Mouse (Mus musculus) spleen, adult 12 weeks (tissue): ENCODE data around the gene Ppp1r12a.
A peak's percentile ranks its signal among the peaks of the same experiment; 100 is the strongest.

Experiments used
- DNase-seq: peaks from one replicate; pipeline ENCODE4 v3.0.0; 2022; ENCODE audit warnings: low spot score

The Ppp1r12a gene

GRCm38 (mm10) chr10:108162297-108163020 is 466 bp downstream of the Ppp1r12a start:
- DNase-seq, result peak; percentile 47

- peak; percentile 9 for DNase-seq
Observed at GRCm38 (mm10) chr10:108163021-108163410, 1.0 kb downstream of the Ppp1r12a start.

- no peak for DNase-seq
Observed at GRCm38 (mm10) chr10:108163451-108163850, 1.5 kb downstream of the Ppp1r12a start.

GRCm38 (mm10) chr10:108167823-108168222 is 5.8 kb downstream of the Ppp1r12a start:
- no peak for DNase-seq

- no peak for DNase-seq
Observed at GRCm38 (mm10) chr10:108170818-108171217, 8.8 kb downstream of the Ppp1r12a start.

- DNase-seq, result no peak
Observed at GRCm38 (mm10) chr10:108171637-108172036, 9.6 kb downstream of the Ppp1r12a start.

- no peak for DNase-seq
Observed at GRCm38 (mm10) chr10:108172817-108173563, 11.0 kb downstream of the Ppp1r12a start.

GRCm38 (mm10) chr10:108174107-108174506 is 12.1 kb downstream of the Ppp1r12a start:
- no peak for DNase-seq

- no peak for DNase-seq
Observed at GRCm38 (mm10) chr10:108175885-108176284, 13.9 kb downstream of the Ppp1r12a start.

- no peak for DNase-seq
Observed at GRCm38 (mm10) chr10:108178285-108178848, 16.4 kb downstream of the Ppp1r12a start.

GRCm38 (mm10) chr10:108179404-108179803 is 17.4 kb downstream of the Ppp1r12a start:
- DNase-seq, result no peak

- no peak for DNase-seq
Observed at GRCm38 (mm10) chr10:108180313-108180712, 18.3 kb downstream of the Ppp1r12a start.

- DNase-seq, result no peak
Observed at GRCm38 (mm10) chr10:108181893-108182292, 19.9 kb downstream of the Ppp1r12a start.

- DNase-seq, result no peak
Observed at GRCm38 (mm10) chr10:108182386-108182785, 20.4 kb downstream of the Ppp1r12a start.

GRCm38 (mm10) chr10:108184763-108185162 is 22.8 kb downstream of the Ppp1r12a start:
- DNase-seq, result no peak

GRCm38 (mm10) chr10:108185265-108185664 is 23.3 kb downstream of the Ppp1r12a start:
- DNase-seq, result no peak

GRCm38 (mm10) chr10:108189303-108189702 is 27.3 kb downstream of the Ppp1r12a start:
- DNase-seq, result no peak

GRCm38 (mm10) chr10:108189986-108190385 is 28.0 kb downstream of the Ppp1r12a start:
- DNase-seq, result no peak

GRCm38 (mm10) chr10:108190626-108191025 is 28.6 kb downstream of the Ppp1r12a start:
- no peak for DNase-seq

- no peak for DNase-seq
Observed at GRCm38 (mm10) chr10:108191381-108191787, 29.4 kb downstream of the Ppp1r12a start.

GRCm38 (mm10) chr10:108192306-108192705 is 30.3 kb downstream of the Ppp1r12a start:
- no peak for DNase-seq

- DNase-seq, result no peak
Observed at GRCm38 (mm10) chr10:108196124-108196523, 34.1 kb downstream of the Ppp1r12a start.

GRCm38 (mm10) chr10:108197498-108197897 is 35.5 kb downstream of the Ppp1r12a start:
- DNase-seq, result no peak
